Mouse (Mus musculus): ENCODE results near the gene Tmco4.

Tmco4 gene

DNA sequence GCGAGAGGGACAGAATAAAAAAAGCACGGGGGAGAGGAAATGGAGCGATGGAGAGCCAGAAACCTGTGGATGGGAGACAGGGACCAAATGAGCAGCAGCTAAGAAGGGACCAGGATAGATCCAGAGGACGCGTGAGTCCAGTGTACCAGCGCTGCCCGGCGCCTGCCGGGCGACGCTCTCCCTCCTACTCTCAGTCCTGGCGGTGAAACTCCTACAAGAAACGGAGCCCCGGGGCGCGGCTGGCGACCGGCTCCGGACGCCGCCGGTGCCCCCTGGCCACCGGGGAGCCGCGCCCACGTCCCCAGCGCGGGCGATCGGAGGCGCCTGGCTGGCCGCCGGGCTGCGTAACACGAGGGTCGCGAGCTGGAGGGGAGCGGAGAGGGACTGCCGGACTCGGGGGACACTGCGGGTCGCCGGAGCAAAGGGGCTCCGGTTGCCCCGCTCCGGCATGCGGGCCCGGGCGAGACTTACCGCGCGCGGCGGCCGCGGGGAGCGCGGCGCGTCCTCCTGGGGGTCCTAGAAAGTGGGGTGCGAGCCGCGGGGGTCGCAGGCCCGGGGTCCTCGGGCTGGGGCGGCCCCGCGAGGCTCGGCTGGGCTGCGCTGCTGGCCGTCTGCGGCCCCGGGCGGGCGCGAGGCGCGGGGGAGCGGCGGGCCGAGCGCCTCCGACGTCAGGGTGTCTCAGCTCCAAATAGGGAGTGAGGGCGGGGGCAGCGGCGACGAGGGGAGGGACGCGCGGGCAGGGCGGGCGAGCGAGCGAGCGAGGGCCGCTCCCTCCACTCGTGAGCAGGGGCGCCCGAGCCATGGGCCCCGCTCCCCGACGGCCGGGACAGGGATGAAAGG lies 119.9 kb downstream of the Tmco4 start, which contains the start of gene Nbl1:
Gene Nbl1 (minus strand): TSS at position 638 of the 840 bp plus-strand sequence.
- DNase-seq (ENCODE audit: low spot score in 2 of 2): no peak

GRCm38 (mm10) chr4:139093196-139093530 lies 120.5 kb downstream of the Tmco4 start:
- no peak for DNase-seq (ENCODE audit: low spot score in 2 of 2)

DNA sequence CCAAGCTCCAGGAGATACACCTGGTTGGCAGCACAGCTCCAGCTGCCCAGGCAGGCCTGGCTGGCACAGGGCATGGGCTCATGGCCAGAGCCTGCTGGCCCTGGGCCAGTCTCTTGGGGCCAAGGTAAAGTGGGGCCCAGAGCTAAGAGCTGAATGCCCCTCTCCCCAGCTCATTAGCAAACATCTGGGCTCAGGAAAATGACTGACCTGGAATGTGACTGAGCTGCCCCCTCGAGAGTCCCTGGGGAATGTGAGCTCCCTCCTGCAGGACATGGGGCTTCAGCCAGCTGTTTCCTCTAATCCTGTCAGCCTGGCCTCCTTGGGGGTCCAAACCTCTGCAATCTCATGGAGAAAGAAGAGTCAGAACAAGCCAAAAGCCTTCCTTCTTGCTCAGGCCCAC lies 122.7 kb downstream of the Tmco4 start:
- DNase-seq (ENCODE audit: low spot score in 2 of 2): no peak

DNA sequence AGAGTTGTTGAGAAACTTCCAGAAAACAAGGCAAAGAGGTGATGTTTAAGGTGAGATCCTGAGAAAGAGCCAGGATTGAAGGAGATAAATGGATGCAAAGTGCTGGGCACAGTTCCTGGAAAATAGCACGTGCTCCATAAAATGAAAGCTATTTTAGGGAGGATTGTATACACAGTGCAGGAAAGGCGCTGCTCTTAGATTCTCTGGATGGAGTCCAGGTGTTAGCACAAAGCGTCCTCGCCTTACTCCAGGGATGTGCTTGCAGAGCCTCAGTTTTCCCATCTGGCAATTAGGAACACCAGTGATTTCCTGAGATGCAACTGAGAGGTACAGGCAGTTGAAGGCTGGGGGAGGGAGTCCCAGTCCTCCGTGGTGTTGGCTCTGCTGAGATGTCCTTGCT lies 123.5 kb downstream of the Tmco4 start:
- no peak for DNase-seq (ENCODE audit: low spot score in 2 of 2)

DNA sequence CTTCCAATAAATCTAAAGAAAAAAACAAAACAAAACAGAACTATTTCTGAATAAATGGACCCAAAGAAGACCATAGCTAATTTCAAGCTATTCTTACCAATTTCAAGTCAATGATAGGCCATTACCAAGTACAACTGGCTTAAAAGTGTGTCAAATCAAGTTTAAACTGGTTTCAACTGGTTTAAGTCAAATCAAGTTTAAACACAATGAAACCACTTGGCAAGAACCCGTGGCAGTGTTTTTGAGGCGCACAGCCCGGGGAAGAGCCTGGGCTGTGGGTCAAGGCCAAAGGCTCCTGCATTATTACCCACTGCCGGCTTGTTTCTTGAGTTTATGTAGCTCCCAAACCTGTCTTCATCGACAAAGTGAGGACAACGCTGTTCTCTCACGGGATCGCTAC lies 127.6 kb downstream of the Tmco4 start:
- no peak for DNase-seq (ENCODE audit: low spot score in 2 of 2)

- no peak for DNase-seq (ENCODE audit: low spot score in 2 of 2)
Observed at GRCm38 (mm10) chr4:139101546-139101945, 128.9 kb downstream of the Tmco4 start.

- DNase-seq (ENCODE audit: low spot score in 2 of 2): no peak
Observed at GRCm38 (mm10) chr4:139105453-139105852, 132.8 kb downstream of the Tmco4 start.

Data from right cerebral cortex, postnatal 36 days (tissue).